Mouse (Mus musculus) heart, postnatal 0 days (tissue): Measurements from ENCODE around the gene Vamp1. TPM values are rescaled to one million over a fixed set of nuclear protein-coding genes. Genes with fewer than 3 reads are reported as not detected.

Experiments
- ATAC-seq: fragments of 200-750 bp; cut with Nextera tagmentation; 2 replicates; pipeline ENCODE4 v1.8.0; 2017; ENCODE audit warnings: low read depth, moderate number of reproducible peaks, moderate library complexity; ENCODE audit not compliant: insufficient read depth
- DNase-seq: peaks from one replicate; pipeline ENCODE4 v3.0.0-alpha.2; 2016; ENCODE audit warnings: low spot score
- H3K27ac ChIP-seq: fragments of 300-500 bp; sonication (generic); 2 replicates; pipeline ENCODE4 v1.5.1; 2014; ENCODE audit warnings: low read depth, mild to moderate bottlenecking
- H3K27me3 ChIP-seq: fragments of 300-500 bp; sonication (generic); 2 replicates; pipeline ENCODE4 v1.6.1; 2014; ENCODE audit warnings: low read length, mixed read lengths; ENCODE audit not compliant: control insufficient read depth, insufficient read depth
- H3K36me3 ChIP-seq: fragments of 300-500 bp; sonication (generic); replicated peaks from 2 replicates; pipeline ENCODE4 v1.6.1; 2014; ENCODE audit warnings: low read length, mixed read lengths; ENCODE audit not compliant: control insufficient read depth, insufficient read depth
- H3K4me1 ChIP-seq: fragments of 300-500 bp; sonication (generic); 2 replicates; pipeline ENCODE4 v1.6.1; 2014; ENCODE audit warnings: antibody characterized with exemption; ENCODE audit not compliant: control insufficient read depth, insufficient read depth
- H3K4me2 ChIP-seq: fragments of 300-500 bp; sonication (generic); 2 replicates; pipeline ENCODE4 v1.6.1; 2014; ENCODE audit warnings: low read depth, mild to moderate bottlenecking, low read length, moderate library complexity
- H3K4me3 ChIP-seq: fragments of 300-500 bp; sonication (generic); 2 replicates; pipeline ENCODE4 v1.5.1; 2014; ENCODE audit warnings: low read depth, low read length
- H3K9ac ChIP-seq: fragments of 300-500 bp; sonication (generic); replicated peaks from 2 replicates; pipeline ENCODE4 v1.6.1; 2014; ENCODE audit warnings: low read depth, low read length, mixed read lengths
- H3K9me3 ChIP-seq: fragments of 300-500 bp; sonication (generic); replicated peaks from 2 replicates; pipeline ENCODE4 v1.6.1; 2016; ENCODE audit warnings: low read length; ENCODE audit not compliant: control insufficient read depth
- CTCF ChIP-seq: IDR thresholded peaks from 2 replicates; pipeline ENCODE4 v1.5.1; 2016; ENCODE audit warnings: antibody characterized with exemption, control low read depth, low read depth
- EP300 ChIP-seq: IDR thresholded peaks from 2 replicates; pipeline ENCODE4 v1.6.1; 2016; ENCODE audit warnings: antibody characterized with exemption, low read depth
- WGBS: fragments of 180-500 bp; shearing (Covaris S2); extraction: QIAGEN DNeasy Blood & Tissue Kit; methylation state at CpG from one replicate; pipeline ENCODE4 v1.1.7; 2014; 5-methylcytosine and 5-hydroxymethylcytosine counted together
- polyA plus RNA-seq: library from polyadenylated mRNA; unstranded; fragments of >200 nt; fragmentation: Nextera tagmentation; extraction: Ambion mirVana; gene quantifications from 2 replicates; pipeline ENCODE4 v1.2.1, GENCODE M21; 2015
- total RNA-seq: library from RNA; depleted of rRNA; stranded (reverse); fragments of >200 nt; gene quantifications from 2 replicates; pipeline ENCODE4 v1.2.3, GENCODE M21; 2014; ENCODE audit warnings: low replicate concordance

Vamp1 gene
- total and polyA plus RNA-seq, 2 experiments from 2014 or later = 3.6 to 5.4 TPM

DNA sequence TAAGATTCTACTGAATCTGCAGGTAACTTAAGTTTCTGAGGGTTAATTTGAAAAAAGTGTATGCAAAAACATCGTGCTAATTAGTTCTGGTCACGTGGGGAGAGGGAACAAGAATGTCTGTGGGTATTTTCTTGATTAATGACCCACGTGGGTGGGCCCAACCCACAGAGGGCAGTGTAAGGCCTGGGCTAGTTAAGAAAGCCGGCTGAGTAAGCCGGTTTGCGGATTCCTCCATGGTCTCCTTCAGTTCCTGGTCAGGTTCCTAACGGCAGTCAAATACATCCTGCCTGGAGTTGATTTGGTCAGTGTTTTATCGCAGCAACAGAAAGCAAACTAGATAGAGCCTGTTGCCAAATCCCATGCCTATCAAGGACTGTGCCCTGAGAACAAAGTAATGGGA lies 68.9 kb downstream of the Vamp1 start:
- no peak for ATAC-seq
- H3K4me1 ChIP-seq = no peaks in the 10 kb centered on the region
- no peak overlapping the region for H3K4me2 ChIP-seq
- WGBS = 51% methylated on average over 8 of the region's 8 CpGs
- no peak for DNase-seq
- no peaks in the 10 kb centered on the region for H3K36me3 ChIP-seq
- peaks cover 5% of the 10 kb centered on the region; the same call in 1 of the 2 replicates for H3K9me3 ChIP-seq
- no peak overlapping the region for H3K9ac ChIP-seq
- no peaks in the 10 kb centered on the region for H3K27me3 ChIP-seq
- no peak overlapping the region for H3K27ac ChIP-seq
- no peak for TF ChIP-seq EP300
- TF ChIP-seq CTCF = no peak
- no peak overlapping the region for H3K4me3 ChIP-seq

DNA sequence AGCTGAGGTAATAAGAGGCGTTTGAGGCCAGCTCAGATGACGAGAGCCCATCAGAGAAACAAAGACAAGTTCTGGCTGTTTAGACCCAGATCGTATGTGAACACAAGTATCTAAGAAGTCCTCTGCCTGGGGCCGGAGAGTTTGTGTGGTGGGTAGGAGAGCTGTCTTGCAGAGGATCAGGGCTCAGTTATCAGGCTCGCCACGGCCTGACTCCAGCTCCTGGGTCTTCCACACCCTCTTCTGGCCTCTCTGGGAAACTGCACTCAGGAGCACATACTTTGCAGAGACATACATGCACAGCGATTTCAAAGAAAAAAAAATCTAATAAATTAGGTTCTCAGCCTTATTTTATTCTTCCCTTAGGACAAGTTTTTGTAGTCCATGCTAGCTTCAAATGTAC lies 69.4 kb downstream of the Vamp1 start:
- H3K4me2 ChIP-seq = no peak overlapping the region
- peaks cover 5% of the 10 kb centered on the region; the same call in 1 of the 2 replicates for H3K9me3 ChIP-seq
- no peaks in the 10 kb centered on the region for H3K27me3 ChIP-seq
- no peaks in the 10 kb centered on the region for H3K36me3 ChIP-seq
- no peaks in the 10 kb centered on the region for H3K4me1 ChIP-seq
- no peak overlapping the region for H3K4me3 ChIP-seq
- H3K9ac ChIP-seq = no peak overlapping the region
- ATAC-seq (no peak), DNase-seq (no peak)
- 84% methylated on average over 7 of the region's 7 CpGs for WGBS
- no peak overlapping the region for H3K27ac ChIP-seq
- TF ChIP-seq EP300 (no peak), CTCF (no peak)

DNA sequence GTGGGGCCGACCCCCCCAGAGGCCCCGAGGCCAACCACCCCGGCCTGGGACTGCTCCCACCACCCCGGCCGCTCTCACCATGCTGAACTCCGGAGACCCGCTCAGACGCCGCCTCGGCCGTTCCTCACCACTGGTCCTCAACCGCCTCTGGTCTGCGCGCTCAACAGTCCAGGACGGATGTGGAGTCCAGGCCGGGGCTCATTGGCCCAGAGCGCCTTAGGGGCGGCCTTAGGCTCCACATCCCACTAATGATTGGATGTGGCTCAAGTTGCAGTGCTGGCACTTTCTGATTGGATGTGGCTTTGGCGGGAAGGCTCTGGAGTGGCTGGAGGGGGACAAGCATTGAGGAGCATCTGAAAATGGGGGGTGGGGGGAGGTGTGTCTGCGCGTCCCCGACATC lies 70.5 kb downstream of the Vamp1 start, which contains the start of gene Tuba3a:
TSS of gene Tuba3a (minus strand) at position 153 of the 400 bp plus-strand sequence.
- Histone ChIP-seq H3K9ac (no peak within 1 kb of the TSS), H3K27me3 (no peaks in the 10 kb centered on the region), H3K4me1 (no peaks in the 10 kb centered on the region), H3K27ac (no peak within 1 kb of the TSS), H3K36me3 (no peaks in the 10 kb centered on the region), H3K4me2 (no peak within 1 kb of the TSS), H3K4me3 (no peak within 1 kb of the TSS), H3K9me3 (peaks cover 5% of the 10 kb centered on the region; the same call in 1 of the 2 replicates)
- no peak for ATAC-seq
- no peak for DNase-seq
- WGBS = 95% methylated on average over 22 of the region's 22 CpGs
- no peak for TF ChIP-seq EP300
- TF ChIP-seq CTCF = no peak

DNA sequence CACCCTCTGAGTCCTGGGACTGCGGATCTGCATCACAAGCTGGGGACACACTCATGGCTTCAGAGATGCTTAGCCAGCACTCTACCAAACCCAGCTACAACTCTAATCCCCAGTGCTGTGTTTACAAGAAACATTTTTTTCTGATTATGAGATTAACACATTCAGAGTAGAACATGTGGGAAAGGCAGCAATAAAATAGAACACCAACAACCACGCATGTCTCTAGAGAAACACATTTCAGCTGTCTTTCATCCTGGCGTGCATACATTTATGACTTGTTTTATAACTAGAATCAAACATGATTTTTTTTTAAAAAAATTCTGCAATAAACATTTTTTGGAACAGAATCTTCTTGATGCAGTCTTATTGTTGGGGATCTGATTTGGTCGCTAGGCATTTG lies 71.6 kb downstream of the Vamp1 start:
- WGBS = 85% methylated on average over 4 of the region's 4 CpGs
- H3K27me3 ChIP-seq = no peaks in the 10 kb centered on the region
- peaks cover 5% of the 10 kb centered on the region; the same call in 1 of the 2 replicates for H3K9me3 ChIP-seq
- TF ChIP-seq CTCF (no peak), EP300 (no peak)
- no peaks in the 10 kb centered on the region for H3K36me3 ChIP-seq
- ATAC-seq (no peak), DNase-seq (no peak)
- no peak overlapping the region for H3K27ac ChIP-seq
- H3K9ac ChIP-seq = no peak overlapping the region
- H3K4me3 ChIP-seq = no peak overlapping the region
- no peak overlapping the region for H3K4me2 ChIP-seq
- no peaks in the 10 kb centered on the region for H3K4me1 ChIP-seq

DNA sequence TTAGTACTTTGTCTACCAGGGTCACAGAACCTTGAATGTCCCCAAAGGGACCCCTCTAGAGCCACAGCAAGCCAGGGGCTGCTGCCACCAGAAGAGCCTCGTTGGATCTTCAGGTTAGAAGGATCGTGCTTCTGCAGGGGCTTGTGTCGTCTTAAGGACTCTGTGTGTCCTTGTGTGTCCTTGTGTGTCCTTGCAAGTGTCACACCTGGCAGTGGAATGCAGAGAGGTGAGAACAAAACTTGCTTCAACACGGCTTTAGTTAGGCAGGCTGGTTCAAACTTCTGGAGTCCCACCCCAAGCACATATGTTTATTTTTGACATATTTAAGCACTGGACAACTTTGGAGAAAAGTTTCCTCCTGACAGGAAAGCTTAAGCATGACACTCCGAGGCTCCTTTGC lies 73.4 kb downstream of the Vamp1 start:
- no peaks in the 10 kb centered on the region for H3K4me1 ChIP-seq
- peaks cover 5% of the 10 kb centered on the region; the same call in 1 of the 2 replicates for H3K9me3 ChIP-seq
- TF ChIP-seq EP300 (no peak), CTCF (no peak)
- H3K27me3 ChIP-seq = 0 out of 2 replicates have a peak, but pooled peaks cover 3% of the 10 kb centered on the region
- no peak overlapping the region for H3K4me3 ChIP-seq
- no peak for DNase-seq
- H3K36me3 ChIP-seq = no peaks in the 10 kb centered on the region
- 55% methylated on average over 5 of the region's 5 CpGs for WGBS
- H3K9ac ChIP-seq = no peak overlapping the region
- H3K4me2 ChIP-seq = no peak overlapping the region
- ATAC-seq = no peak
- no peak overlapping the region for H3K27ac ChIP-seq

GRCm38 (mm10) chr6:125291329-125291728 lies 76.0 kb downstream of the Vamp1 start:
- Histone ChIP-seq H3K9ac (no peak overlapping the region), H3K9me3 (no peaks in the 10 kb centered on the region), H3K4me2 (no peak overlapping the region), H3K27ac (no peak overlapping the region), H3K36me3 (no peaks in the 10 kb centered on the region), H3K4me3 (no peak overlapping the region), H3K27me3 (0 out of 2 replicates have a peak, but pooled peaks cover 3% of the 10 kb centered on the region), H3K4me1 (no peaks in the 10 kb centered on the region)
- TF ChIP-seq CTCF (no peak), EP300 (no peak)
- ATAC-seq (no peak), DNase-seq (no peak)
- WGBS = 57% methylated on average over 4 of the region's 4 CpGs
